Mouse (Mus musculus) 416B (cell line): ENCODE data around the gene Acbd4.

Source experiments
- DNase-seq: peaks from one replicate; pipeline ENCODE4 v3.0.0; 2011; ENCODE audit warnings: low read depth

The Acbd4 gene

DNA sequence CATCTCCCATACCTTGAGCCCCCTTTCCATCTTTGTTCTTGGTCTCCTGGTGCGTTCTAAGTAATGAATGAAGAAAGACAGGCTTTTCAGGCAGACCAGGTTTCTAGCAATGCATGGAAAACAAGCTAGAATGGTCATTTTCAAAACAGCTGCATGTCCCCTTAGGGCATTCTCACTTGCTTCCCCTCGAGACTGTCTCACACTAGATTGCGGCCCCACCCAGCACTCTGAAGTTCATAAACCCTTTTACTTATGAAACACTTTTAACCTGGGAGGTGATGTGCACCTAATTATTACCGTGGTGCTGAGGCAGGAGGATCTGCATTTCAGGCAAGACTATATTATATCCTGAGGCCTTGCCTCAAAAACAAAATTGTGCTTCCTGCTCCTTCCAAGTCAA, 12.3 kb downstream of the Acbd4 start:
- DNase-seq, result no peak

DNA sequence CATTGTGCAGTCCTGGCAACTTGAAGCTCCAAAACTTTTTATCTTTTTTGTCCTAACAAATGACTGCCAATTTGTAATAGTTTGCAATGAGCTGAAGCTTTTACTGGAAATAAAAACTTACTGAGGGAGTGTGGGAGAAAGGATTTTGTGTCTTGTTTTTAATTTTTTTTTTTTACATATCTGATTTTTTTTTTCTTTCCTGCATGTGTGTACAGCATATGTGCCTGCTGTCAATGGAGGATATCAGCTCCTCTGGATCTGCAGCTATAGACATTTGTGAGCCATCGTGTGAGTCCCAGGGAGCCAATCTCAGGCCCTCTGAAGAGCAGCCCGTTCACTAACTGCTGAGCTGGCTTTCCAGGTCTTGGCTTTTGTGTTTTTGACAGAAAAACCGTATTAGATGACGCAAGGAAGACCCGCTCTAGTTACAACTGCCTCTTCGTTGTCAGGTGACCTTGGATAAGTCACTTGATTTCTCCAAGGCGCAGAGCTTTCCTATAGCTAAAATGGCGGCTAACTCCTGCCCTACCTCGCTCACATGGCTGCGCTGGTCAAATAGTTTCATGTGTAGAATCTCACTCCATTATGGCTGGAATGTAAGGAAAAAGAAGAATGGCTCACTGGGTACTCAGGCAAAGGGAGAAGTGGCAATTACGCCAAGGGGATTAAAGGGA, 12.9 kb downstream of the Acbd4 start:
- peak; percentile 95 for DNase-seq

DNA sequence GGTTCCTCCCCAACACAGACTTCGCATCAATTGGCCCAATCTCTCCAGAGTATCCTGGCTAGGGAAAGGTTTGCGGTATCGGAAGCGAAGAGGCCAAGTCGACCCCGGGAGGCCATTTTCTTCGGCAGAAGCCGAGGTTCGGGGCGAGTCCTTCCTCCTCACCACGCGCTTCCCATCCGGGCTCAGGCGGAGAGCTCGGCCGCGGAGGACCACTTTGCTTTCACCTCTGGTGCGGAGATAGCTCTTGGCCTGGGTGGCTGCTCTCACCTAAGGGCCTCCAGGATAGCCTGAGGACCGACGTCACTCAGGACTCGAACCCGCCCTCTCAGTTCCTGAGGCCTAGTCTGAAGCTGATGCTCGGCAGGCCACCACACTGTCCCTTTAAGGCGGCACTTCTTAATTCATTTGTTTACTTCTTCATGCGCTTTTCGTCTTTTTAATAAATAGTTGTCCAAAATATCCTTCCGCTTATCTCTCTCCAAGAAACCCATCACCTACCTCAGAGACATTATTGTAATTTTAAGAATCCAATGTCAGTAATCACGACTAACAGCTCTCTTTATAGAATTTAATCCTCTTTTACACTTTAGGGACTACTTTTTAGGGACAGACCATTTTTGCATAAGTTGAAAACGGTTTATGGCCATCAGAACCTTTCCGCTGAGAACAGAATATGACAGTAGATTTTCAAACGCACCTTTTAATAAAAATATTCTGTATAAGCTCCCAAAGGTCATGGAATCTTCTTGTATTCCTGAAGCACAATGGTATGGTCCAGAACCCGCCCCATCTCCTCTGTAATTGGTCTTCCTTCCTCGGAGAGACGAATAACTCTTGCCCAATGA, 13.9 kb downstream of the Acbd4 start:
- DNase-seq, result peak; percentile 98

DNA sequence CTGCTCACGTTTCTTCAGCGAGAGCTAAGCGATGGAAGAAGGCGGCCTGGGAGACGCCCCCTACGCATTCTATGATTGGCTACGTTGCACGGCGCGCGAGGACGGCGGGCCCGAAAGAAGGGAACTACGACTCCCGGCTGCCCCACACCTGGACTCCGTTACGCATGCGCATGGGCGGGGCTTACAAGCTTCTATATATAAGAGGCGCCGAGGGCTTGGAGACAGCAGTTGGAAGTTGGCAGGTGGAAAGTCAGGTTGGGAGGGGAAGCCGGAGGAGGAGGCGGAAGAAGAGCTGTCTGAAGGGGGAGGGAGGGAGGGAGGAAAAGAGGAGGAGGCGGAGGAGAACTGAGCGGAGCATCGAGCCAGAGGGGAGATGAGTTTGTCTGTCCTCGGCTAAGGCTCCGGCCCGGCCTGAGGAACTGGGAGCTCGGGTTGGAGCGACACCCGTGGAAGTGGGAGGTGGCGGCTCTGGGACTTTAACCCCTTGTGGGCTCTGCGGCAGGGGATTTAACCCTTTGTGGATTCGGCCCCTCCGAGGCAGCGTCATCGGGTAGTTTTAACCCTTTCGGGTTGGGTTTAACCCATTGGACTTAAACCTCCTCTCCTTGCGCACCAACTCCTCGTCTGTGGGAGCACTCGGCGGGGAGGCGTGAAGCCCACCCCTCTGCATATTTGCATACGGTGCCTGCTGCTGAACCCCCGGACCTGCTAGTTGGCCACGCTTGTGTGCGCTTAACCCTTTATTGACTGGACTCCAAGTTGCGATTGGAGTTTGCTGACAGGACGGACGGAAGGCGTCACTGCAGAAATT, 14.7 kb downstream of the Acbd4 start, which contains the start of gene Hexim1:
TSS of gene Hexim1 (plus strand) at position 224 of the 811 bp plus-strand sequence.
- DNase-seq, result peak; percentile 100

DNA sequence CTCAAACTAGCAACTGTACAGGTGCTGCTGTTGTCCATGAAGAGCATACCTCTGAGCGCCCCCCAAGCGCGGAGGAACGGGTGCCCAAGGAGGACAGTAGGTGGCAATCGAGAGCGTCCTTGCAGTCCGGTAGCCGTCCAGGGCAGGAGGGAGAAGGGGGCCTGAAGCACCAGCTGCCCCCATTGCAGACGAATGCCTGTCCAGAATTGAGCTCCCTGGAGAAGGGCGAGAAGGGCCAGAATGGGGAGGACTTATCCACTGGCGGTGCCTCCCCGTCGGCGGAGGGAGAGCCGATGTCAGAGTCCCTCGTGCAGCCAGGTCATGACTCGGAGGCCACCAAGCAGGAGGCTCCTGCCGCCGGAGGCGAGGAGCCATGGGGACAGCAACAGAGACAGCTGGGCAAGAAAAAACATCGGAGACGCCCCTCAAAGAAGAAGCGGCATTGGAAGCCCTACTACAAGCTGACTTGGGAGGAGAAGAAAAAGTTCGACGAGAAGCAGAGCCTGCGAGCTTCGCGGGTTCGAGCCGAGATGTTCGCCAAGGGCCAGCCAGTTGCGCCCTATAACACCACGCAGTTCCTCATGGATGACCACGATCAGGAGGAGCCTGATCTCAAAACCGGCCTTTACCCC, 15.6 kb downstream of the Acbd4 start:
- DNase-seq, result peak; percentile 86

DNA sequence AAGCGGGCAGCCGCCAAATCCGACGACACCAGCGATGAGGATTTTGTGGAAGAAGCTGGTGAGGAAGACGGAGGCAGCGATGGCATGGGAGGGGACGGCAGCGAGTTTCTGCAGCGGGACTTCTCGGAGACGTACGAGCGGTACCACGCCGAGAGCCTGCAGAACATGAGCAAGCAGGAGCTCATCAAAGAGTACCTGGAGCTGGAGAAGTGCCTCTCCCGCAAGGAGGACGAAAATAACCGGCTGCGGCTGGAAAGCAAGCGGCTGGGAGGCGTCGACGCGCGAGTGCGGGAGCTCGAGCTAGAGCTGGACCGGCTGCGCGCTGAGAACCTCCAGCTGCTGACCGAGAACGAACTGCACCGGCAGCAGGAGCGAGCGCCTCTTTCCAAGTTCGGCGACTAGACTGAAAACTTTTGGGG, 16.1 kb downstream of the Acbd4 start:
- peak; percentile 49 for DNase-seq

DNA sequence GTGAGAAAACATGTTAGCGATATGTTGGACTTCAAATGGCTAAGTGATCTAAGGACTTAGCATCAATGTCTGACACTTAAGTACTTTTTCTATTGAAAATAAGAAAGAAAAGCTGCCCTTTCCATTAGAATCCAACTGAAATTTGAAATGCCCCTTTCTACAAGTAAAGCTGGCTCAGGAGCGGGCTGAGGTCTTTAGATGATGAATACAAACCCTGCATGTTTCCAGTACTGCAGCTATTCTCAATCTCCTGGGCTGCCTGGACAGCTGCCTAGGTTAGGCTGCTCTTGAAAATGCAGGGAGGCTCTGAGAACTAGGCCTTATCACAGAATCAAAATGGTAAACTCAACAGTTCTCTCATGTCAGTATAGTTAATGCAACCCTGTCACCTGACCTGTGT, 17.4 kb downstream of the Acbd4 start:
- no peak for DNase-seq

DNA sequence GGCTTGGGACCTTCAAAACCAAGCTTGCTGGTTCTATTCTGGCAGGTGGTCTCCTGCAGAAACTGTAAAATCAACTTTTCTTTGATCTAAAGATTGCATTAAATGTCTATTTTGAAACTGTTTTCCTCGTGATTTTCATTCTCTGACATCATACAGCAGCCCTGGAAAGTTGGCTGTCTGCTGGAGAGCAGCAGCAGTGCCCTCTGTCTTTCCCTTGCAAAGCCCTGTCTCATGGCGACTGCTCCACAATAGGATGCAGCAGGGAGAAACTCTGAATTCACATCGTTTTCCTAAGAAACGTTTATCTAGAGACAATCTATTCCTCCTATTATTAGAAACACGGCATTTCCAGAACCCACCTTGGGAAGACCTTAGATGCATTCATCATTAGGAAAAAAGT, 18.1 kb downstream of the Acbd4 start:
- no peak for DNase-seq

DNA sequence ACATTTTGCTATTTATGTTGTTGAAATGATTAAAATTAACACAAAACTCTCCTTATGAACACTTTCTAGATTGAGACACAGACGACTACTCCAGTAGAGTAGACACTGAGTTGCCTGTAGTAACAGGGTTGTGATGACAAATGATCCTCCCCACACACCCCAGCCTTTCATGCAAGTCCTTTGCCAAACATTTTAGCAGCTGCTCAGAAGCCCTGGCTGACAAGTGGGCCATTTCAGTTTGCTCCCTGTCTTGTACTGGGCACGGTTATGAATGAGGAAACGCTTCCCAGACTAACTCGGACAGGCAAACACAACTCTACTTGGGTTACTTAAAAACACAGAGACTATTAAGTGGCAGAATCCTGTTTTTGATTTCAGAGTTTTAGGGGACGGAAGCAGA, 18.8 kb downstream of the Acbd4 start:
- DNase-seq, result no peak

DNA sequence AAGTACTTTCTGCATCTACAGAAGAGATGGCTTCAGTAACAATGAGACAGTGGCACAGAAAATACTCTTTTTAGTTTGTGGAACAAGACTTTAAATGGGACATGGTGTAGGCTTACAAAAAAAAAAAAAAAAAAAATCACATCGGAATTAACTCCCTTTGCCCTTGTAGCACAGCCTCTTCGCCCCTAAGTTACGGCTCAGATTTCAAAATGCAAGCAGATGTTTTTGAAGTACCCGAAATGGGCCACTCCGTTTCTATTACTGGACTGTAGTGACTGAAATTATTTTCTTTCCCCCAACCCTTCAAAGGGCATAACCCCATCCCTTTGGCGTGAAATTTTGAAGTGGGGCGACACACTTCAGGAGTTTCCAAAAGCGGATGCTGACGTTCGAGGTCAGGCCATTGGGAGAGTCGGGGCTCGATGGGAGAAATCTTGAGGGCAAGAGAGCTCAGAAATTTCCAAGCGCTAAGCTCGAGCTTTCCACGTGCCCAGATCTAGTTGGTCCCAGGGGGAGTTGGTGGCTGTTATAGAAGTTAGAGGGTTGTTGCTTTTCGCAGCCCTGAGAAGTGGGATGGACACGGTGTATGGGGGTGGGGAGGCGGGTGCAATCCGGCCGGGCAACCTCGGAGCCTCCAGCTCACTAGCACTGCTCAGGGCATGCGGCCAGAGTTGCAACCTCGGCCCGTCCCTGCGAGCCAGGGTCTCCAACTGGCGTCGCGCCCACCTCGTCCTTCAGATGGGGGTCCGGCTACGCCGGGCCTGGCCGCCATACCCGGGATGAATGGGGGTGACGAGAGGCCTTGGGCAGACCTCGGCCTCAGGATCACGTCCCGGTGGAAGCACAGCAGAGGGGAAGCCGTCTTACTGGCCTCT, 30.5 kb downstream of the Acbd4 start, which contains the start of gene Hexim2:
TSS of gene Hexim2 (plus strand) at position 729 of the 875 bp plus-strand sequence.
- DNase-seq, result peak; percentile 62

DNA sequence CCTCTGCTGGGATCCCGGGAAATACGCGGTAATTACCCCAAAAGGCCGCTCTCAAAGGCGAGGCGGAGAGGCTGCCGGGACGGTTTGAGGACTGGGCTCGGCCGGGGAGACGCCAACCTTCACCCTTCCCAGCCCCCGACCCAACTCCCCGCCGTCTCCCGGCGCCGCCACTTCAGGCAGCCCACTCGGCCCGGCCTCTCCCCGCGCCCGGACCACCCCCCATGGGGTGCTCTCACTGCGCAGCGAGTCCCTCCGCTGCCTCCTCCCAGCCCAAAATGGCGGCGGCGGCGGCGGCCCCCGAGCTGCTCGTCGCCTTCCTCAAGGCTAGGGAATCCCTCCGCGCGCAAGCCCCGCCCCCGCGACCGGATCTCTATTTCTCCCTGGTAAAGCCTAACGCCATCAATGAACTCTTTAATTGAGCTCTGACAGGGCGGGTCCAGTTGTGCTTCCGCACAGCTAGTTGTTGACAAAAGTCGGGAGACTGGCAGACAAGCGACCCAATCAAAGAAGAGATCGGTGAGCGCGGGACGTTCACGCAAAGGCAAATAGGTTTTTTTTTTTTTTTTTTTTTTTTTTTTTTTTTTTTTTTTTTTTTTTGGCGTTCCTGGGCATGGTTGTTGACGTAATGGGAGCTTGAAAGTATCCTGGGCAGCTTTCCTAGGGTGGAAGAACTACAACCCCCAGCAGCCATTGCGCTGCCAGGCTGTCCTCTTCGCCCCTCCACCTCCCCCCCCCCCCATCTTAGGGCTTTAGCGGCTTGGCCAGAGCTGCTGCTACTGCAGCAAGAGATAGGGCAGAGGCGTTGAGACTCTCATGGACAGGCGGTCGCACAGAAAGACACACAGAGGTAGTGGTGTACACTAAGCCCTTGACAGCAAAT, 31.3 kb downstream of the Acbd4 start:
- DNase-seq, result peak; percentile 100

DNA sequence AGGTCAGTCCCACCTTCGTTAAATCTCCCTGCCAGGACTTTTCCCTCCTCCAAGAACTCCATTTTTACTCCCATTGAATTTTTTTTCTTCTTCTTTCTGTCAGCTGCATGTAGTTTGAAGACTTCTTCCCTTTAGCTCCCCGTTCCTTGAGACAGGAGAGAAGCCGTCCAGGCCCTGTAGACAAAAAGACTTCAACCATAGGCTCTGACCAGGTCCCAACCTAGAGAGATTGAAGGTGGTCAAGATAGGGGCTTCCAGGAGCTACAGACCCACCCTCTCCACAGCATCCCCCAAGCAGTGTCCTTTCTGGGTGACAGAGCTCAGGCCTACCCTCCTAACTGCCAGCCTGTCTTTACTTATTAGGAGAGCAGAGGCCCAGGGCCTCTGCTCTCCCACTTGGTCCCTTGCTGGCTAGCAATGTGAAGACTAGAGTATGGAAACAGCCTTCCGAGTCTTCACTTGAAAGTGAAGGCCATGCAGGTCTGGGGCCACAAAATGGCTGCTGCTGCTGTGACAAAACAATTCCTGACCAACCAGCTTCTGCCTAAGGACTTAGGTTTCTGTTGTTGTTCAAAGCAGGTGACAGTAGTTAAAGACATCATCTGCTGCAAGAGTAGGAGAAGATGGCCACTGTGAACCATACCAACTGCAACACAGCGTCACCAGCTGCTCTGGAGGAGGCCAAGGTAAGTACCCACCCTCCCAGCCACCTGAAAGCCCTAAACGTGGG, 32.1 kb downstream of the Acbd4 start:
- peak; percentile 58 for DNase-seq

DNA sequence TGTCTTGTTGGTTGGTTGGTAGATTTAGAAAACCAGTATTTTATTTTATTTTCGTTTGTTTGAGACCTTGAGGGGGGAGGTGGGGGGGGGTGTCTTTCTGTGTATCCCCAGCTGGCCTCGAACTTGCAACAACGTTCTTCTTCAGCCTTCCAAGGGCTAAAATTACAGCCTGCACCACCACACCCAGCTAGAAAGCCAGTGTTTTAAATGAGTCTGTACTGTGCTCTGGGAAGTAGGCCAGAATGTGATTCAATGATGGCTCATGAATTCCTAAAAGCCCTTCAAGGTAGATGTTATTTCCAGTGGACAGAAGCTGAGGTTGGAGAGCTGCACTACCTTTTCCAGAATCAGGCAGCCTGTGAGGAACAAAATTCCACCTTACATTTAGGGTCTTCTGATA, 32.7 kb downstream of the Acbd4 start:
- DNase-seq, result peak; percentile 37

DNA sequence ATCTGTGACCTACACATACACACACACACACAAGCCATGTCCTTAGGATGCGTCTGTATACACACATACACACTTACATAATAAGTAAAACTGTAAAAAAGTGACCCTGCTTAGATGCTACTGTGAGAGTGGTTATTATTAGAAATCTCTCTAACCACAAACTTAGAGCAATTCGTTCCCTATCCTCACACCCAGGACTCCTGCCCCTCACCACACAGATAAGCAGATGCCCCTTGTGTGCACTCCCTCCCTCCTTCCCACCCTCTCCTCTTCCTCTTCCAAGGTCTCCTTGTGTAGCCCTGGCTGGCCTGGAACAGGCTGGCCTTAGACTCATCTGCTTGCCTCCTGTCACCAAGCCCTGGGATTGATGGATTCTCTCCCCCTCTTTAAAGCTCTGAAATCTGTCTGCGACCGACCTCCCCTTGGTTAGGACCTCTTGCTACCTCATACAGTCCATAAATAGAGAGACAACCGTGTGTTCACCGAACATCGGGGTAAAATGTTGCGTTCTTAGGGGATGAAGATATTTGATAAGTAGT, 34.6 kb downstream of the Acbd4 start:
- peak; percentile 69 for DNase-seq

DNA sequence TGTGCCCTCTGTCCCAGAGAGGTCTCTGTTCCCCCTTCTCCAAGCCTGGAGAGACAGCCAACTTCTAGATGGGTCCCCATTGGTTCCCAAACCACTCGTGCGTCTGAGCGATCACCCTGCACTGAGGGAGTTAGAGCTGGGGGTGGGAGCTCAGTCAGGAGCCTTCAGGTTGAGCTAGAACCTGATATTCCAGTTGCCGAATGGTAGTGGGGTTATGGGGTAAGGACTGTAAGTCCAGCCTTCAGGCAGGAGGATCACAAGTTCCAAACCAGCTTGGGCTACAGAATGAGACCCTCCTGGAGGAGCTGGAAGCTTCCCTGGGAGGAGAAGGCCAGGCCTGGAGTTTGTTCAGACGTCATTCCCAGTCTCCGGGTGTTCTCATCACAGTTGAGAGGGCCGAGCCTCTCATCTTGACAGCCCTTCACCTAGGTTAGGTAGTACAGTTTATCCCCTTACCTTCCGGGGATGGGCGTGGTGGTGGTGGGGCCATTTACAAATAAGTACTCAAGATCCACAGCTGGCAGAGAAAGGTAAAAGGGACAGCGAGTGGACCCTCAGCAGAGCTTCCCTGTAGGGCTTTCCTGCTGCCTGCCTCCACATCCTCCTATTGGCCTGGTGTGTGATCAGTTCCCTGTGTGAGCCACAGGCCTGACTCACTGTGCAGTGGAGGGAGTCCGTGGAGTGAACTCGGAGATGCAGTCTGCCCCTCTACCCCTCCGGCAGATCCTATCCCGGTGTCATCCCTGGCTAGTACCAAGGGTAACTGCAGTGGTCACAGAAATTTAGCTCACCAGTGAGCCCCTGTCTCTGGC, 38.7 kb downstream of the Acbd4 start:
- no peak for DNase-seq

DNA sequence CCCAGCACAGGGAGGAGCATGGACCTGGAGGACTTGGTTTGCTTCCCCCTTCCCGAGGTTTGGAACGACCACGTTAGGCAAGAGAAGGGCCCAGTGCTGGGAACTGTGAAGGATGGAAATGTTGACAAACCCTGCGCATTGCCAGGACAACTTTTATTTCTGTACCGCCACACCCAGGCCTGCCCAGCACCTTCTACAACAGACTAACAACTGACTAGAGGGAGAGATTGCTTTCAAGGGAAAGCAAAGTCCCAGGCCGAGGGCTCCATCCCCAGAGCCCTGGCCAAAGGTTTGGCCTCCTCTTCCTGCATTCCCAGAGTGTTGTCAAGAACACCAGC, 39.2 kb downstream of the Acbd4 start:
- no peak for DNase-seq

DNA sequence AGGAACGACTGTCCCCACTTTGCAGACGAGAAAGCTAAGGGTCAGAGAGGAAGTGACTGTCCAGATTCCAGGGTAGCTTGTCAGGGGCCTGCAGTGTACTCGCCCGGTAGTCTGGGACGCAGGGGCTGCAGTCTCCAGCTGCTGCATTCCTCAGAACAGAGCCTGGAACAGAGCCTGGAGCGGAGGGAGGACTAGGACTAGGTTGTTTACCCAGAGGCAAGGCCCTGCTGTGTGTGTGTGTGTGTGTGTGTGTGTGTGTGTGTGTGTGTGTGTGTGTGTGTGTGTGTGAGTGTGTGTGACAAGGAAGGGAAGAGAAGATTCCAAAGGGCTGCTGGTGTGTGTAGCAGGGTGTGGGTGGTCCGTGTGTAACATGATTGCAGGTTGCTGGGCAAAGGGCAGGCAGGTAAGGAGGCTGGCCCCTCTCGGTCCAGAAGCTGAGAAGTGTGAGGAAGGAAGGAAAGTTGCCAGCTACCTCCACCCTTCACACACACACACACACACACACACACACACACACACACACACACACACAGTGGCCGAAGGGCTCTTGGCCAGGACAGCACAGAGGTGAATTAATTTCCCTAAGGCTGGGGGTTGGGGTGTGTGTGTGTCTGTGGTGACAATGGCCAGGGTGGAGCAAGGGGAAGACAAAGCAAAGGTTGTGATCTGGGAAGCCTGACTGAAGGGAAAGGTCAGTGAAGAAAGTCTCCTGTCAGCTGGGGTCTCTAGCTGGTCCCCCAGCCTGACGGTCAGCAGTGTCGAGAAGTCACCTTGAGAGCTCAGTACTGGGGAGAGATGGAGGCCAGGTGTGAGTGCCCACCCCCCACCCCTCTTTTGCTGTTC, 39.8 kb downstream of the Acbd4 start:
- DNase-seq, result no peak

DNA sequence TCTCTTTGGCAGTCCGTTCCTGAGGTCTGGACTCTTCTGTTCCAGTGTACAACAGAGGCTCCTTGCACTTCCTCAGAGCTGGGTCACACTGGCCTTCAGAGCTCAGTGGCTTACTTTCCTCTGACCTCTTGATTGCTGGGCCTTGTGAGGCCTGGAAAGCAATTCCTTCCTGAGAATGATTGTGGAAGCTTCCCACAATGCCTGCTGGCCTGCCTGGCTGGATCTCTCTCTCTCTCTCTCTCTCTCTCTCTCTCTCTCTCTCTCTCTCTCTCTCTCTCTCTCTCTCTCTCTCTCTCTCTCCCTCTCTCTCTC, 40.4 kb downstream of the Acbd4 start:
- peak; percentile 40 for DNase-seq
